Mouse (Mus musculus): ENCODE measurements at regions not wholly inside any gene's neighbourhood (a gene's known extent, or its start where the extent isn't known, plus 50 kb on each side); places are given as distances from the start of the nearest gene placed in this dataset.
"Not testable (repeated sequence)": the region's sequence is repeated elsewhere in the genome, so short reads cannot be mapped to it uniquely, and the experiment has no call there.

DNA sequence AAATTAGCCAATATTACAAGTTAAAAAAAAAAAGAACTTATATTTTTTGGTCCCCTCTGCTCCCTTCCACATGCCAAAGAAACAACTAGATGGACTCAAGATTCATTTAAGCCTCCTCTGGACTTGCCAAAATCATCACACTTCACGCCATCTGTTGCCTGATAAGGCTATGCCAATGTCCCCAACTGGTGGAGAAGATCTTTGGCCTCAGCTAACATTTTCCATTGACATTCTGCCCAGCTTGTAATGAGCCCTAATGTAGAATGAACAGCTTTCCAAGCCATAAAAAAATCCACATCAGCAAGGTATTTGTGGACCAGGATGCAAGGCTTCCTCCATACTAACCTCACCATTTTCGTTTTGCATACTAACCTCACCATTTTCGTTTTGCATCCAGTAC, 531.2 kb downstream of the Synb start:
- Histone ChIP-seq H3K4me1 (replicated peaks; ENCODE audit: control insufficient read depth, insufficient read depth, low read length) (no peaks in the 10 kb centered on the region), H3K27me3 (replicated peaks; ENCODE audit: control insufficient read depth, insufficient read depth, low read length) (no peaks in the 10 kb centered on the region), H3K9ac (ENCODE audit: low read length) (no peak overlapping the region), H3K36me3 (ENCODE audit: control insufficient read depth, insufficient read depth, low read length) (no peaks in the 10 kb centered on the region), H3K9me3 (ENCODE audit: control insufficient read depth, low read length) (no peaks in the 10 kb centered on the region), H3K4me3 (ENCODE audit: low read depth, low read length) (no peak overlapping the region), H3K27ac (ENCODE audit: low read depth) (no peak overlapping the region), H3K4me2 (ENCODE audit: low read length) (no peak overlapping the region)
- ATAC-seq (replicated peaks; ENCODE audit: low FRiP score, low TSS enrichment, low read depth): no peak
- DNase-seq (ENCODE audit: low spot score): no peak
- WGBS: 85% methylated on average over 3 of the region's 3 CpGs

- Histone ChIP-seq H3K36me3 (ENCODE audit: control insufficient read depth, insufficient read depth, low read length) (no peaks in the 10 kb centered on the region), H3K4me2 (ENCODE audit: low read length) (no peak overlapping the region), H3K9ac (ENCODE audit: low read length) (no peak overlapping the region), H3K27ac (ENCODE audit: low read depth) (no peak overlapping the region), H3K27me3 (replicated peaks; ENCODE audit: control insufficient read depth, insufficient read depth, low read length) (no peaks in the 10 kb centered on the region), H3K9me3 (ENCODE audit: control insufficient read depth, low read length) (no peaks in the 10 kb centered on the region), H3K4me1 (replicated peaks; ENCODE audit: control insufficient read depth, insufficient read depth, low read length) (no peaks in the 10 kb centered on the region), H3K4me3 (ENCODE audit: low read depth, low read length) (no peak overlapping the region)
- 29% methylated on average over 2 of the region's 2 CpGs for WGBS
- ATAC-seq (replicated peaks; ENCODE audit: low FRiP score, low TSS enrichment, low read depth) (no peak), DNase-seq (ENCODE audit: low spot score) (no peak)
Observed at GRCm38 (mm10) chr14:68744661-68745060, 549.4 kb downstream of the Synb start.

DNA sequence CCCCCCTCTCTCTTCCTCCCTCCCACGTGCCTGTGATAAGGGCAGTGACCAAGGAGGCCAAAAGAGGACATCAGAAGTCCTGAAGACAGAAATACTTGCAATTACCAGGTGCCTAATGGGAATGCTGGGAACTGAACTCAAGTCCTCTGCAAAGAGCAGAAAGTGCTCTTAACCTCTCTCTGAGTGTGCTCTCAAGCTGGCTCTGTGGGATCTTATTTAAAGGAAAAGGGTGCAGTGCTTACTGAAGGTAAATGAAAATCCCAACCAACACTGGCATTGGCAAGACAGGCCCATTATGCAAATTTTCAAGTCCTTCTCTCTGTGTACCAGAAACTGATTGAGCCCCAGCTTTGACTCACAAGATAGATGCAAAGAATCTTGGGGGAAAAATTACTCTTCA, 555.6 kb downstream of the Synb start:
- ATAC-seq (replicated peaks; ENCODE audit: low FRiP score, low TSS enrichment, low read depth) (no peak), DNase-seq (ENCODE audit: low spot score) (no peak)
- H3K4me3 ChIP-seq (ENCODE audit: low read depth, low read length): no peak overlapping the region
- H3K27ac ChIP-seq (ENCODE audit: low read depth): no peak overlapping the region
- no peaks in the 10 kb centered on the region for H3K36me3 ChIP-seq (ENCODE audit: control insufficient read depth, insufficient read depth, low read length)
- no peak overlapping the region for H3K9ac ChIP-seq (ENCODE audit: low read length)
- no peaks in the 10 kb centered on the region for H3K4me1 ChIP-seq (replicated peaks; ENCODE audit: control insufficient read depth, insufficient read depth, low read length)
- no peaks in the 10 kb centered on the region for H3K27me3 ChIP-seq (replicated peaks; ENCODE audit: control insufficient read depth, insufficient read depth, low read length)
- WGBS: no CpG with 5 or more reads among the region's 1 CpGs
- H3K9me3 ChIP-seq (ENCODE audit: control insufficient read depth, low read length): no peaks in the 10 kb centered on the region
- H3K4me2 ChIP-seq (ENCODE audit: low read length): no peak overlapping the region

DNA sequence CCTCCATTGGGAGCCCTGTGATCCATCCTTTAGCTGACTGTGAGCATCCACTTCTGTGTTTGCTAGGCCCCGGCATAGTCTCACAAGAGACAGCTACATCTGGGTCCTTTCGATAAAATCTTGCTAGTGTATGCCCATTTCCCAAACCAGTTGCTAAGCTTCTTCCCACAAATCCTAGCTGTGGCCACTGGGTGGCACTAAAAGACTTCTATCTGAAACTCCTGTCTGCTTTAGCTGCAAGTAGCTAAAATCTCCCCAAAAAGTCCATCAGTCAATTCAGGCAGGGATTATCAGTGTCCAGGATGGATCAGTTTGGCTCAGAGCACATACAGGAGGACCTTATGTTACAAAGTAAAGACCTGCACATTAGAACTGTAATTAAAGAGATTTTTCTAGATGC, 558.3 kb downstream of the Synb start:
- not testable (repeated sequence) for H3K9me3 ChIP-seq (ENCODE audit: control insufficient read depth, low read length); ATAC-seq (replicated peaks; ENCODE audit: low FRiP score, low TSS enrichment, low read depth); H3K4me3 ChIP-seq (ENCODE audit: low read depth, low read length); H3K27me3 ChIP-seq (replicated peaks; ENCODE audit: control insufficient read depth, insufficient read depth, low read length); H3K4me2 ChIP-seq (ENCODE audit: low read length); H3K9ac ChIP-seq (ENCODE audit: low read length); H3K36me3 ChIP-seq (ENCODE audit: control insufficient read depth, insufficient read depth, low read length); H3K4me1 ChIP-seq (replicated peaks; ENCODE audit: control insufficient read depth, insufficient read depth, low read length); H3K27ac ChIP-seq (ENCODE audit: low read depth)
- peak; percentile 85 for DNase-seq (ENCODE audit: low spot score)
- 55% methylated on average over 2 of the region's 2 CpGs for WGBS

GRCm38 (mm10) chr14:68721156-68721555, 572.9 kb downstream of the Synb start:
- DNase-seq (ENCODE audit: low spot score) (no peak), ATAC-seq (replicated peaks; ENCODE audit: low FRiP score, low TSS enrichment, low read depth) (no peak)
- WGBS: 62% methylated on average over 6 of the region's 6 CpGs
- H3K27me3 ChIP-seq (replicated peaks; ENCODE audit: control insufficient read depth, insufficient read depth, low read length): no peaks in the 10 kb centered on the region
- H3K27ac ChIP-seq (ENCODE audit: low read depth): no peak overlapping the region
- no peaks in the 10 kb centered on the region for H3K9me3 ChIP-seq (ENCODE audit: control insufficient read depth, low read length)
- no peak overlapping the region for H3K4me3 ChIP-seq (ENCODE audit: low read depth, low read length)
- no peak overlapping the region for H3K9ac ChIP-seq (ENCODE audit: low read length)
- H3K4me1 ChIP-seq (replicated peaks; ENCODE audit: control insufficient read depth, insufficient read depth, low read length): no peaks in the 10 kb centered on the region
- H3K36me3 ChIP-seq (ENCODE audit: control insufficient read depth, insufficient read depth, low read length): no peaks in the 10 kb centered on the region
- H3K4me2 ChIP-seq (ENCODE audit: low read length): no peak overlapping the region

DNA sequence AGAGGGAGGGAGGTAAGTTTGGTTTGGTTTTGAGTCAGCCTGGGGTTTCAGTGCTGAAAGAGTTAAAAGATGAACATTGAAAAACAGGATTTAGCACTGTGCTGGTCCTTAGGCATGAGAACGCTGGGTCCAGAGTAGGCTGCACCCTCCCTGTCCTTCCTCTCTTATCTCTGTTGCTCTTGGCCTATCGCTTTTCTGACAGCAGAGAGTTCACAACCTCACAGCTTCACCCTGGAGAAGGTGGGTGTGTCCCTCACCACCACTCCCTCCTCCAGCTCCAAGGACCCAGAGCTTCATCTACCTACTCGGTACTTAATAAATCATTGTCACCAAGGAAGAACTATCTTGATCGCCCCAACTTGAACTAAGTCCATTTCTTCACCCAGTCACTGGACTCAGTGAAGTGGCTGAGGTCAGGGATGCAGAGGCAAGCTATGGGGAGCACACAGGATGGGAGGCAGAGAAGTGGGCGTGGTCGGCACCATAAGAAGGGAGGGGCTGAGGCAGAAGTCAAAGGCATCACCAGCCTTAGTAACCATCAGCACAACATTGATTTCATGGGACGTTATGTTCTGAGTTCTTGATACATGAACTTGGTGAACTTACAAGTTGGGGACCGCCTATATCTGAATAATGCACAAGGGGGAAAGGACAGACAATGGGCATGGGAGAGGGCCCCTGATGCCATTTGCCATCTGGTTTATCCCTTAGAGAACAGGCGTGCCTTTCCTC, 574.5 kb downstream of the Synb start:
- 72% methylated on average over 9 of the region's 9 CpGs for WGBS
- H3K4me2 ChIP-seq (ENCODE audit: low read length): no peak overlapping the region
- no peaks in the 10 kb centered on the region for H3K36me3 ChIP-seq (ENCODE audit: control insufficient read depth, insufficient read depth, low read length)
- no peaks in the 10 kb centered on the region for H3K9me3 ChIP-seq (ENCODE audit: control insufficient read depth, low read length)
- DNase-seq (ENCODE audit: low spot score) (no peak), ATAC-seq (replicated peaks; ENCODE audit: low FRiP score, low TSS enrichment, low read depth) (no peak; the same call in 1 of the 2 replicates)
- H3K27me3 ChIP-seq (replicated peaks; ENCODE audit: control insufficient read depth, insufficient read depth, low read length): no peaks in the 10 kb centered on the region
- no peaks in the 10 kb centered on the region for H3K4me1 ChIP-seq (replicated peaks; ENCODE audit: control insufficient read depth, insufficient read depth, low read length)
- no peak overlapping the region for H3K9ac ChIP-seq (ENCODE audit: low read length)
- no peak overlapping the region for H3K27ac ChIP-seq (ENCODE audit: low read depth)
- no peak overlapping the region for H3K4me3 ChIP-seq (ENCODE audit: low read depth, low read length)

- Histone ChIP-seq H3K9ac (ENCODE audit: low read length) (no peak overlapping the region), H3K36me3 (ENCODE audit: control insufficient read depth, insufficient read depth, low read length) (no peaks in the 10 kb centered on the region), H3K27me3 (replicated peaks; ENCODE audit: control insufficient read depth, insufficient read depth, low read length) (no peaks in the 10 kb centered on the region), H3K4me1 (replicated peaks; ENCODE audit: control insufficient read depth, insufficient read depth, low read length) (no peaks in the 10 kb centered on the region), H3K4me3 (ENCODE audit: low read depth, low read length) (no peak overlapping the region), H3K9me3 (ENCODE audit: control insufficient read depth, low read length) (no peaks in the 10 kb centered on the region), H3K27ac (ENCODE audit: low read depth) (no peak overlapping the region), H3K4me2 (ENCODE audit: low read length) (no peak overlapping the region)
- ATAC-seq (replicated peaks; ENCODE audit: low FRiP score, low TSS enrichment, low read depth) (no peak), DNase-seq (ENCODE audit: low spot score) (no peak)
- 92% methylated on average over 6 of the region's 6 CpGs for WGBS
Observed at GRCm38 (mm10) chr14:68718846-68719245, 575.3 kb downstream of the Synb start.
